Mouse (Mus musculus): Measurements from ENCODE around the gene Alkbh3. TPM values are rescaled to one million over a fixed set of nuclear protein-coding genes. Genes with fewer than 3 reads are reported as not detected.

The Alkbh3 gene
- polyA plus RNA-seq, 1 experiment, result 62.3 TPM

DNA sequence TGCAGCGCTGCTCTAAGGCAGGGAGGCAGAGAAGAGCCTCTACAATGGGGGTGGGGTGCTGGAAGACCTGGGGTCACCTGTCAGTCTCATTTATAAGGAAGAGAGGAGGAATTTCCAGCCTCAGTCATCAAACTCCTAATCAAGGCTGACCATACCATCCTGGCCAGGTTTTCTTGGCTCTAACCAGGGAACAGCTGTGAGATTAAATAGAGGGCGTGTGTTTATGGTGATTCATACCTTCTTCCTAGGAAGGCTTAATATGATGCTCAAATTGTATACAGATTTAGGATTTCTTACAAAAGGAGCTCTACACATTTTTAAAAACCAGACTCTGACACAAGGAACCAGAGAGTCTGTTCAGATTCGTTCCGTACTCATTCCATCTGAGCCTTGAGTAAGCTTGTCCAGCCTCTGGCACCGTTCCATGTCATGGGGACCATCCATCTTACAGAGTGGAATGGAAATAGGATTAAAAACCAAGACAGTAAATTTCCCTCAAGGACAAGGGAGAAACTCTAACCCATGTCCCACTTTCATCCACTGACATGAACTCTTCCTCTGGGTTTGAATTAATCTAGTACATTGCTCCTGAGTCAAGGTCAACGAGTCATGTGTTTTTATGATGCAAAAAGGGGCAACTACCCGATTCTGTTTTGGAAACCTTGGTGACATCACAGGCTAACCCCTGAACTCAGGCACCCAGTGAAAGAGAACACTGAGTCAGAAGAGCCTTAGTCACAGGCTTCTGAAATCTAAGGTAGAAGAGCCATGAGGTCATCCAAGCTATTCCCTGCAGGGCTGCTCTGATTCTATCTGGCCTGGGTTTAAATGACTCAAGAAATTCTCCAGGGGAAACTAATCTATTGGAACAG is 31.1 kb downstream of the Alkbh3 start:
- Histone ChIP-seq H3K27ac (ENCODE audit: insufficient read depth, low read depth, low read length) (no peak overlapping the region), H3K36me3 (ENCODE audit: control insufficient read depth, insufficient read depth, low read length) (no peaks in the 10 kb centered on the region; the same call in 1 of the 2 replicates), H3K4me3 (ENCODE audit: insufficient read depth, low read depth, low read length) (no peak overlapping the region), H3K27me3 (replicated peaks; ENCODE audit: control insufficient read depth, insufficient read depth, low read length) (no peaks in the 10 kb centered on the region), H3K4me1 (ENCODE audit: control insufficient read depth, insufficient read depth, low read length) (0 out of 2 replicates have a peak, but pooled peaks cover 3% of the 10 kb centered on the region)
- TF ChIP-seq POLR2A (IDR thresholded peaks at IDR 0.05; ENCODE audit: low read depth, low read length) (no peak), CTCF (conservative IDR thresholded peaks at IDR 0.05; ENCODE audit: insufficient read depth, insufficient read length, low read depth, low read length) (no peak)
- 79% methylated on average over 7 of the region's 7 CpGs for WGBS
- no peak for DNase-seq

DNA sequence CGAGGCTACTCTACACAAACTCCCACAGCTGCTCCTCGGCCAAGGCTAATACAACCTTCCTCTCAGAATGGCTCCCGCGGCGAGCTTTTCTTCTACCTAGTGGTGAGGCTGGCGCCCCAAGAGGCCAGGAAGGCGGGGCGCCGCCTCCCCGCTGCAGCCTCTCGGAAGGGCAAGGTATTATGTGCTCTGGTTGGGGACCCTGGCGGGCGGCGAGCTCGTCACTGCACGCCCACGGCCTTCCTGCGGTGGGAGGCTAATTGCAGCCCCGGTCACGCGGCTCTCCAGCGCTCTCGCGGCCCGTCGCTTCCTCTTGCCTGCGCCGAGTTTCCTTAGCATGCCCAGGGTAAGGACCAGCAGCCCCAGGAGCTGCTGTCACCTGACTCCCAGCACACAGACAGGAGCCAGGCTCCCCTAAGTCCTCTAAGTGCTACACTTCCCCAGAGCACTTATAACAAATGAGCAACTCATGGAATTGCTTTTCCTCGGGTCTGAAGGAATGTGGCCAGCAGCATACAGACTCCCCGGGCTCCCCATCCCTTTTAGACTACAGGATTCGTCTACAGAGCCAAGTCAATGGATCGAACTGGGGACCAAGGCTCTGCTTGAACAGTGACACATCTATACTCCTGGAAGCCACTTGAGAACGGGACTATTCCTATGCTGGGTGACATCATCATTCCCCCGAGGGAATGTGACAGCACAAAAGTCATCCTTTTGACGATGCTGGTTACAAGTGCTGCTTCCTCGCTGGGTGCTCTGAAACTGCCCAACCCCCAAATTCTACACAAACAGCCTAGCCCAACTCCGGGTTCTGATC is 34.0 kb downstream of the Alkbh3 start:
- peak; percentile 44 for DNase-seq
- 0 out of 2 replicates have a peak, but pooled peaks cover 3% of the 10 kb centered on the region for H3K4me1 ChIP-seq (ENCODE audit: control insufficient read depth, insufficient read depth, low read length)
- H3K4me3 ChIP-seq (ENCODE audit: insufficient read depth, low read depth, low read length), result peak overlapping the region; percentile 33; the same call in 1 of the 2 replicates
- H3K27me3 ChIP-seq (replicated peaks; ENCODE audit: control insufficient read depth, insufficient read depth, low read length), result no peaks in the 10 kb centered on the region
- no peak overlapping the region for H3K27ac ChIP-seq (ENCODE audit: insufficient read depth, low read depth, low read length)
- H3K36me3 ChIP-seq (ENCODE audit: control insufficient read depth, insufficient read depth, low read length), result no peaks in the 10 kb centered on the region; the same call in 1 of the 2 replicates
- no peak for TF ChIP-seq CTCF (conservative IDR thresholded peaks at IDR 0.05; ENCODE audit: insufficient read depth, insufficient read length, low read depth, low read length)
- no peak for TF ChIP-seq POLR2A (IDR thresholded peaks at IDR 0.05; ENCODE audit: low read depth, low read length)
- 5% methylated on average over 37 of the region's 37 CpGs for WGBS

DNA sequence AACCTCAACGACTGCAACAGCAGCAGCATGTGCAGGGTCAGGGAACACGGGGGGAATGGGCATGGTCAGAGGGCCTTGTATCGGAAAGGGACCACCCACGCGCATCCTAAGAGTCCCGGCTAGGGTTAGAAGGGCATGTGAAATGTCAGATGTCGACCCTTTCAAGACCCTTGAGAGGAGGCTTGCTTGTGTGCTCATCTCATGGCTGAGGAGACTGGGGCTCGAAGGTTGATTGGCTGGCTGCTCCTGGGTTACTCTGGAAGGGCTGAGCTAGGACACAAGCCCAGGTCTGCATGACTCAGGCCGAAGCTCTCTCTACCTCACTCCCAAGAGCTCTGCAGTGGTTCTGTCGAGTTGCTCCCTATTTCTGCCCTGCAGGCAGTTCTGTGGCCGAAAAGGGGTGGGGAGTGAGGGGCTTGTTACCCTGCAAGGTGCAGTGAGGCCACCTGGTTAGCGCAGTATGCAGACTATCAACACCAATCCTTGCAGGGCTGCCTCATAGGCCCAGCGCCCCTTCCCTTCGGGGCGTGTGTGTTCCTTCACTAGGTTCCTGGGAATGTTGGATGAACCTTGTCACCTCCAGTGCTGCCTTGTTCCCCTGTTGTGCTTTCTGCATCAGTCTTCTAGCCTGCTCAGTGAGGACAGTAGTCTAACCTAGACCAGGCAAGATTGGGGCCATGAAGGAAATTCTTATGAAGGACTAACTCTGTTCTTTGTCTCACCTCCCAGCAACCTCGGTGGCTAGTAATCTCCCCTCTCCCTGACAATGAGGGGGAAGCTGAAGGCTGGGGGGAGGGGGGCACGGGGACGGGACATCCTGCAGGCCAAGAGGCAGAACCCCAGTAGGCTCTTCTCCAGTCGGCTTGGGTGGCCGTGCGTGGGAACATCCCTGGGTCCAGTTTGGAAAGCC is 34.8 kb downstream of the Alkbh3 start:
- Histone ChIP-seq H3K36me3 (ENCODE audit: control insufficient read depth, insufficient read depth, low read length) (no peaks in the 10 kb centered on the region), H3K27ac (ENCODE audit: insufficient read depth, low read depth, low read length) (no peak overlapping the region), H3K4me3 (ENCODE audit: insufficient read depth, low read depth, low read length) (0 out of 2 replicates have a peak overlapping the region, but pooled peaks have one; percentile 33), H3K27me3 (replicated peaks; ENCODE audit: control insufficient read depth, insufficient read depth, low read length) (no peaks in the 10 kb centered on the region), H3K4me1 (ENCODE audit: control insufficient read depth, insufficient read depth, low read length) (0 out of 2 replicates have a peak, but pooled peaks cover 3% of the 10 kb centered on the region)
- DNase-seq, result no peak
- TF ChIP-seq CTCF (conservative IDR thresholded peaks at IDR 0.05; ENCODE audit: insufficient read depth, insufficient read length, low read depth, low read length) (no peak), POLR2A (IDR thresholded peaks at IDR 0.05; ENCODE audit: low read depth, low read length) (no peak)
- WGBS, result 37% methylated on average over 21 of the region's 21 CpGs

DNA sequence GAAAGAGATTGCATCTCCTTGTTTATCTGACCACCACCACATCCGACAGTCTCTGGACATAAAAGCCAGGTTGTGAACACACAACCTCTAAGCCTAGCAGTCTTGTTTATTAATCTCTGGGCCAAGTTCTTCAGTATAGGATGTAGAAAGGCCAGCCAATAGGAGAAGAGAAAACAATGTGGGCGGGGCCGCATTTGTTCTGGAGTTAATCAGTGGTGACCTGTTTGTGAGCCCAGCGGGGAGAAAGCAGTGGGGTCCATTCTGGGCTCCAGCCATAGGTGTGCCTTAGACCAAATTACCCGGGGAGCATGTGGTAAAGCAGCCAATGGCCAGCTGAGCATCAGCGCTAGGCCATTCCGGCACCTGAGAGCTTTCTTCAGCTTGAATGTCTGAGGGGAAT is 35.6 kb downstream of the Alkbh3 start:
- no peaks in the 10 kb centered on the region for H3K27me3 ChIP-seq (replicated peaks; ENCODE audit: control insufficient read depth, insufficient read depth, low read length)

DNA sequence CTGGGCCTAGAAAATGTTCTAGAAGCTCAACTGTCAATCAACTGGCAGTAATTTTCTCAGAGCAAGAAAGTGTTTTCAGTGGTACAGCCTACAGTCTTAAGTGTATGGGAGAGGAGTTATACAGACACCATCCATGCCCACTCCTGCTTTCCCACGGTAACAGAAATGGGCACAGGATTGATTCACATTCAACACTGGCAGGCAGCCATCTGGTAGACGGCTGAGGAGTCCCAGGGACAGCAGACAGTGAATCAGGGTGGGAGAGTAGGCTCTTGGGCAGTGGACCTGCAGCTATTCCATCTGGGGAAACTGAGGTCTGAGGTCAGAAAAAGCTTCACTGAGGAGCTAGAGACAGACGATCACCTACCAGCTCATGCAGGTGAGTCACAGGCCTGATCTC is 39.0 kb downstream of the Alkbh3 start:
- H3K4me1 ChIP-seq (ENCODE audit: control insufficient read depth, insufficient read depth, low read length), result no peaks in the 10 kb centered on the region
- DNase-seq, result no peak
- 79% methylated on average over 3 of the region's 3 CpGs for WGBS
- no peak overlapping the region for H3K27ac ChIP-seq (ENCODE audit: insufficient read depth, low read depth, low read length)
- H3K27me3 ChIP-seq (replicated peaks; ENCODE audit: control insufficient read depth, insufficient read depth, low read length), result no peaks in the 10 kb centered on the region
- TF ChIP-seq CTCF (conservative IDR thresholded peaks at IDR 0.05; ENCODE audit: insufficient read depth, insufficient read length, low read depth, low read length) (no peak), POLR2A (IDR thresholded peaks at IDR 0.05; ENCODE audit: low read depth, low read length) (no peak)
- no peak overlapping the region for H3K4me3 ChIP-seq (ENCODE audit: insufficient read depth, low read depth, low read length)
- H3K36me3 ChIP-seq (ENCODE audit: control insufficient read depth, insufficient read depth, low read length), result no peaks in the 10 kb centered on the region

More for the DNA sequence above, 35.6 kb downstream of the Alkbh3 start:
- Histone ChIP-seq H3K36me3 (ENCODE audit: control insufficient read depth, insufficient read depth, low read length) (no peaks in the 10 kb centered on the region), H3K4me3 (ENCODE audit: insufficient read depth, low read depth, low read length) (no peak overlapping the region), H3K27ac (ENCODE audit: insufficient read depth, low read depth, low read length) (no peak overlapping the region), H3K4me1 (ENCODE audit: control insufficient read depth, insufficient read depth, low read length) (0 out of 2 replicates have a peak, but pooled peaks cover 3% of the 10 kb centered on the region)
- no peak for DNase-seq
- WGBS, result 68% methylated on average over 7 of the region's 7 CpGs
- no peak for TF ChIP-seq POLR2A (IDR thresholded peaks at IDR 0.05; ENCODE audit: low read depth, low read length)
- no peak for TF ChIP-seq CTCF (conservative IDR thresholded peaks at IDR 0.05; ENCODE audit: insufficient read depth, insufficient read length, low read depth, low read length)

DNA sequence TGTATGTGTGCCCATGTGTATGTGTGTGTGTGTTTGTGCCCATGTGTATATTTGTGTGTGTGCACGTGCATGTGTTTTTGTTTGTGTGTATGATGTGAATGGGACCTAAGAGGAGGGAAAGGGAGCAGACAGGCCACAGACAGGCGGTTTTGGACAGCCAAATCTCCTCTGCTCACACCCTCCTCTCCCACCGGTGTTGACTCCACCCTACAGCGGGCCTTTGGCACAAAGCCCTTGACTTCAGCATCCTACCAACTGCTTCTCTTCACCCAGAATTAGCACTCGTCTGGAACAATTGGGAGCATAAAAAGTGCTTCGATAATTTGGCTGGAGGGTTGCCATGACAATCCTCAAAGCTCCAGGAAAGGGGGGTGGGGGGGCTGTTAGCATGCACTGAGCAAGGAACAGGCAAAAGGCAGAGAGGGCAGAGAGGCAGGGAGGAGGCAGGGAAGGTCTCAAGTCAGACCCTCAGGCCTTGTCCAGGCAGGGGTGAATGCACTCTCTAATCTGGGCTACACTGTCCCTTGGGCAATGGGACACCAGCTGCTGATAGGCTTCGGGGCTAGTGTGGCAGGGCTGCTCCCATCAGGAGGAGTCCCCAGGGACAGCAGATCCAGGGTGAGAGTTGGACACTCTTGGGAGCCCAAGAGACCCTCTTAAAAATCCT is 46.0 kb downstream of the Alkbh3 start:
- peak; percentile 18 for DNase-seq
- WGBS, result 56% methylated on average over 7 of the region's 7 CpGs
- no peaks in the 10 kb centered on the region for H3K4me1 ChIP-seq (ENCODE audit: control insufficient read depth, insufficient read depth, low read length)
- H3K36me3 ChIP-seq (ENCODE audit: control insufficient read depth, insufficient read depth, low read length), result no peaks in the 10 kb centered on the region
- no peak overlapping the region for H3K27ac ChIP-seq (ENCODE audit: insufficient read depth, low read depth, low read length)
- no peaks in the 10 kb centered on the region for H3K27me3 ChIP-seq (replicated peaks; ENCODE audit: control insufficient read depth, insufficient read depth, low read length)
- H3K4me3 ChIP-seq (ENCODE audit: insufficient read depth, low read depth, low read length), result no peak overlapping the region
- TF ChIP-seq CTCF (conservative IDR thresholded peaks at IDR 0.05; ENCODE audit: insufficient read depth, insufficient read length, low read depth, low read length), result no peak
